Mouse (Mus musculus) liver, embryonic 15.5 days (tissue): ENCODE results near the gene Nmnat2. TPM values are rescaled to one million over a fixed set of nuclear protein-coding genes. Genes with fewer than 3 reads are reported as not detected.

ENCODE experiments used
- ATAC-seq: fragments of 200-750 bp; cut with Nextera tagmentation; 2 replicates; pipeline ENCODE4 v1.8.0; 2017; ENCODE audit warnings: moderate number of reproducible peaks, mild to moderate bottlenecking, moderate library complexity; ENCODE audit not compliant: insufficient read depth
- H3K27ac ChIP-seq: fragments of 300-500 bp; sonication (generic); replicated peaks from 2 replicates; pipeline ENCODE4 v1.5.1; 2015; ENCODE audit warnings: mild to moderate bottlenecking, inconsistent platforms
- H3K27me3 ChIP-seq: fragments of 300-500 bp; sonication (generic); 2 replicates; pipeline ENCODE4 v1.6.1; 2015; ENCODE audit warnings: mild to moderate bottlenecking, inconsistent platforms
- H3K36me3 ChIP-seq: fragments of 300-500 bp; sonication (generic); replicated peaks from 2 replicates; pipeline ENCODE4 v1.6.1; 2015; ENCODE audit warnings: moderate library complexity, mild to moderate bottlenecking, inconsistent platforms
- H3K4me1 ChIP-seq: fragments of 300-500 bp; sonication (generic); replicated peaks from 2 replicates; pipeline ENCODE4 v1.6.1; 2015; ENCODE audit warnings: inconsistent platforms
- H3K4me2 ChIP-seq: fragments of 300-500 bp; sonication (generic); 2 replicates; pipeline ENCODE4 v1.6.1; 2015; ENCODE audit warnings: moderate library complexity, mild to moderate bottlenecking, inconsistent platforms
- H3K4me3 ChIP-seq: fragments of 300-500 bp; sonication (generic); replicated peaks from 2 replicates; pipeline ENCODE4 v1.5.1; 2015; ENCODE audit warnings: mild to moderate bottlenecking, inconsistent platforms
- H3K9ac ChIP-seq: fragments of 300-500 bp; sonication (generic); 2 replicates; pipeline ENCODE4 v1.6.1; 2015; ENCODE audit warnings: moderate library complexity, mild to moderate bottlenecking, inconsistent platforms
- H3K9me3 ChIP-seq: fragments of 300-500 bp; sonication (generic); replicated peaks from 2 replicates; pipeline ENCODE4 v1.6.1; 2016; ENCODE audit warnings: inconsistent platforms
- WGBS: fragments of 180-500 bp; shearing (Covaris S2); methylation state at CpG from one replicate; pipeline ENCODE4 v1.1.7; 2015; ENCODE audit warnings: mixed read lengths; ENCODE audit not compliant: insufficient replicate concordance; 5-methylcytosine and 5-hydroxymethylcytosine counted together
- polyA plus RNA-seq: library from polyadenylated mRNA; unstranded; fragments of >200 nt; fragmentation: Nextera tagmentation; extraction: Ambion mirVana; gene quantifications from 2 replicates; pipeline ENCODE4 v1.2.1, GENCODE M21; 2015

Gene Nmnat2
- polyA plus RNA-seq, 1 experiment from 2014 or later, result 0.05 TPM

GRCm38 (mm10) chr1:152986981-152987380, 32.2 kb downstream of the Nmnat2 start:
- H3K27me3 ChIP-seq, result no peaks in the 10 kb centered on the region
- H3K9me3 ChIP-seq, result no peaks in the 10 kb centered on the region
- ATAC-seq, result no peak
- H3K9ac ChIP-seq, result no peak overlapping the region
- no peaks in the 10 kb centered on the region for H3K4me1 ChIP-seq
- WGBS, result 52% methylated on average over 3 of the region's 3 CpGs
- H3K36me3 ChIP-seq, result no peaks in the 10 kb centered on the region
- H3K27ac ChIP-seq, result no peak overlapping the region
- no peak overlapping the region for H3K4me3 ChIP-seq
- H3K4me2 ChIP-seq, result no peak overlapping the region

GRCm38 (mm10) chr1:152990067-152990466, 35.3 kb downstream of the Nmnat2 start:
- Histone ChIP-seq H3K27me3 (no peaks in the 10 kb centered on the region), H3K4me3 (no peak overlapping the region), H3K27ac (no peak overlapping the region), H3K9ac (no peak overlapping the region), H3K36me3 (no peaks in the 10 kb centered on the region), H3K4me1 (no peaks in the 10 kb centered on the region), H3K9me3 (no peaks in the 10 kb centered on the region), H3K4me2 (no peak overlapping the region)
- WGBS, result 75% methylated on average over 5 of the region's 5 CpGs
- ATAC-seq, result no peak

GRCm38 (mm10) chr1:152992271-152993134, 37.7 kb downstream of the Nmnat2 start:
- 43% methylated on average over 6 of the region's 6 CpGs for WGBS
- Histone ChIP-seq H3K4me3 (no peak overlapping the region), H3K27me3 (no peaks in the 10 kb centered on the region), H3K27ac (no peak overlapping the region), H3K4me2 (no peak overlapping the region), H3K9me3 (no peaks in the 10 kb centered on the region), H3K36me3 (no peaks in the 10 kb centered on the region), H3K4me1 (no peaks in the 10 kb centered on the region), H3K9ac (no peak overlapping the region)
- no peak for ATAC-seq

GRCm38 (mm10) chr1:152993803-152994202, 39.0 kb downstream of the Nmnat2 start:
- no peaks in the 10 kb centered on the region for H3K4me1 ChIP-seq
- H3K27me3 ChIP-seq, result no peaks in the 10 kb centered on the region
- WGBS, result 59% methylated on average over 6 of the region's 6 CpGs
- no peaks in the 10 kb centered on the region for H3K36me3 ChIP-seq
- no peak for ATAC-seq
- H3K4me3 ChIP-seq, result no peak overlapping the region
- H3K9me3 ChIP-seq, result no peaks in the 10 kb centered on the region
- H3K9ac ChIP-seq, result no peak overlapping the region
- H3K4me2 ChIP-seq, result no peak overlapping the region
- no peak overlapping the region for H3K27ac ChIP-seq

GRCm38 (mm10) chr1:152999983-153000382, 45.2 kb downstream of the Nmnat2 start:
- WGBS, result 67% methylated on average over 8 of the region's 8 CpGs
- H3K27me3 ChIP-seq, result no peaks in the 10 kb centered on the region
- H3K4me2 ChIP-seq, result no peak overlapping the region
- no peak overlapping the region for H3K9ac ChIP-seq
- H3K4me3 ChIP-seq, result no peak overlapping the region
- ATAC-seq, result no peak
- no peaks in the 10 kb centered on the region for H3K9me3 ChIP-seq
- H3K4me1 ChIP-seq, result no peaks in the 10 kb centered on the region
- H3K36me3 ChIP-seq, result no peaks in the 10 kb centered on the region
- no peak overlapping the region for H3K27ac ChIP-seq

GRCm38 (mm10) chr1:153000486-153001228, 45.9 kb downstream of the Nmnat2 start:
- no peak for ATAC-seq
- WGBS, result 66% methylated on average over 6 of the region's 6 CpGs

GRCm38 (mm10) chr1:153002295-153003050, 47.7 kb downstream of the Nmnat2 start:
- 0 out of 2 replicates have a peak, but pooled peaks cover 3% of the 10 kb centered on the region for H3K27me3 ChIP-seq
- ATAC-seq, result no peak
- H3K27ac ChIP-seq, result no peak overlapping the region
- no peaks in the 10 kb centered on the region for H3K9me3 ChIP-seq
- H3K36me3 ChIP-seq, result no peaks in the 10 kb centered on the region
- no peak overlapping the region for H3K4me2 ChIP-seq
- H3K9ac ChIP-seq, result no peak overlapping the region
- no peak overlapping the region for H3K4me3 ChIP-seq
- no peaks in the 10 kb centered on the region for H3K4me1 ChIP-seq
- WGBS, result 52% methylated on average over 11 of the region's 11 CpGs

More at GRCm38 (mm10) chr1:153000486-153001228, 45.9 kb downstream of the Nmnat2 start:
- no peaks in the 10 kb centered on the region for H3K36me3 ChIP-seq
- no peaks in the 10 kb centered on the region for H3K27me3 ChIP-seq
- H3K9me3 ChIP-seq, result no peaks in the 10 kb centered on the region
- H3K9ac ChIP-seq, result no peak overlapping the region
- no peak overlapping the region for H3K4me3 ChIP-seq
- H3K4me2 ChIP-seq, result no peak overlapping the region
- no peak overlapping the region for H3K27ac ChIP-seq
- no peaks in the 10 kb centered on the region for H3K4me1 ChIP-seq

GRCm38 (mm10) chr1:153004472-153004871, 49.7 kb downstream of the Nmnat2 start:
- H3K4me1 ChIP-seq, result no peaks in the 10 kb centered on the region
- no peaks in the 10 kb centered on the region for H3K36me3 ChIP-seq
- H3K4me3 ChIP-seq, result no peak overlapping the region
- 59% methylated on average over 2 of the region's 2 CpGs for WGBS
- no peak overlapping the region for H3K9ac ChIP-seq
- no peak overlapping the region for H3K4me2 ChIP-seq
- H3K27me3 ChIP-seq, result 0 out of 2 replicates have a peak, but pooled peaks cover 3% of the 10 kb centered on the region
- ATAC-seq, result no peak
- H3K9me3 ChIP-seq, result no peaks in the 10 kb centered on the region
- no peak overlapping the region for H3K27ac ChIP-seq

- H3K4me3 ChIP-seq, result no peak overlapping the region
- H3K36me3 ChIP-seq, result no peaks in the 10 kb centered on the region
- no peaks in the 10 kb centered on the region for H3K9me3 ChIP-seq
- no peak overlapping the region for H3K4me2 ChIP-seq
- 0 out of 2 replicates have a peak, but pooled peaks cover 3% of the 10 kb centered on the region for H3K27me3 ChIP-seq
- WGBS, result 57% methylated on average over 5 of the region's 5 CpGs
- H3K9ac ChIP-seq, result no peak overlapping the region
- no peak for ATAC-seq
- no peaks in the 10 kb centered on the region for H3K4me1 ChIP-seq
- H3K27ac ChIP-seq, result no peak overlapping the region
These were observed 51.3 kb downstream of the Nmnat2 start for GRCm38 (mm10) chr1:153006054-153006453.

- no peaks in the 10 kb centered on the region for H3K4me1 ChIP-seq
- no peak overlapping the region for H3K27ac ChIP-seq
- no peak for ATAC-seq
- H3K36me3 ChIP-seq, result no peaks in the 10 kb centered on the region
- WGBS, result 52% methylated on average over 4 of the region's 4 CpGs
- no peak overlapping the region for H3K4me2 ChIP-seq
- no peak overlapping the region for H3K4me3 ChIP-seq
- H3K9ac ChIP-seq, result no peak overlapping the region
- 0 out of 2 replicates have a peak, but pooled peaks cover 3% of the 10 kb centered on the region for H3K27me3 ChIP-seq
- H3K9me3 ChIP-seq, result no peaks in the 10 kb centered on the region
These were observed 52.0 kb downstream of the Nmnat2 start for GRCm38 (mm10) chr1:153006761-153007160.

- WGBS, result 64% methylated on average over 5 of the region's 5 CpGs
- Histone ChIP-seq H3K9me3 (no peaks in the 10 kb centered on the region), H3K4me2 (no peak overlapping the region), H3K36me3 (no peaks in the 10 kb centered on the region), H3K4me3 (no peak overlapping the region), H3K27me3 (0 out of 2 replicates have a peak, but pooled peaks cover 3% of the 10 kb centered on the region), H3K4me1 (no peaks in the 10 kb centered on the region), H3K9ac (no peak overlapping the region), H3K27ac (no peak overlapping the region)
- ATAC-seq, result no peak
These were observed 52.5 kb downstream of the Nmnat2 start for GRCm38 (mm10) chr1:153007292-153007691.
